In genomic region chr15:27783092-27783491, GRCm38 (mm10) we compare ENCODE assay signal across 8 mouse cellular contexts.
A peak's percentile ranks its signal among the peaks of the same experiment; 100 is the strongest.
DNase-seq lines count a peak whose midpoint lies in the region; ATAC-seq and TF ChIP-seq lines count a peak whose summit lies in the region.

No protein-coding gene starts in this region.

- TF ChIP-seq POLR2A in bone marrow, adult 2 months (IDR thresholded peaks at IDR 0.05; ENCODE audit: borderline replicate concordance, control insufficient read depth, low read depth, low read length): no peak

- H3K4me2 ChIP-seq in heart, embryonic 16.5 days (ENCODE audit: low read depth, low read length): peak overlapping the region; percentile 59
- peak overlapping the region; percentile 41 for H3K4me2 ChIP-seq in liver, embryonic 13.5 days
- H3K4me2 ChIP-seq in stomach, embryonic 15.5 days: peak overlapping the region; percentile 38

- H3K9ac ChIP-seq in heart, embryonic 16.5 days (ENCODE audit: low read length): peak overlapping the region; percentile 69
- no peak overlapping the region for H3K9ac ChIP-seq in liver, embryonic 13.5 days
- H3K9ac ChIP-seq in stomach, embryonic 15.5 days: 0 out of 2 replicates have a peak overlapping the region, but pooled peaks have one; percentile 1

- H3K4me1 ChIP-seq in bone marrow, adult 2 months (ENCODE audit: control insufficient read depth, insufficient read depth, low read length): peaks cover 4% of the 10 kb centered on the region
- H3K4me1 ChIP-seq in heart, embryonic 16.5 days (ENCODE audit: control insufficient read depth, insufficient read depth, low read length): peaks cover 95% of the 10 kb centered on the region
- peaks cover 24% of the 10 kb centered on the region for H3K4me1 ChIP-seq in liver, embryonic 13.5 days (replicated peaks)
- peaks cover 67% of the 10 kb centered on the region for H3K4me1 ChIP-seq in stomach, embryonic 15.5 days

- WGBS in bone marrow, adult 2 months: 2% methylated on average over 8 of the region's 8 CpGs
- 40% methylated on average over 8 of the region's 8 CpGs for WGBS in heart, embryonic 16.5 days
- 21% methylated on average over 8 of the region's 8 CpGs for WGBS in liver, embryonic 13.5 days (ENCODE audit: insufficient replicate concordance)
- WGBS in stomach, embryonic 15.5 days: 50% methylated on average over 8 of the region's 8 CpGs

- H3K9me3 ChIP-seq in heart, embryonic 16.5 days (replicated peaks; ENCODE audit: control insufficient read depth, low read length): no peaks in the 10 kb centered on the region
- H3K9me3 ChIP-seq in liver, embryonic 13.5 days (replicated peaks): no peaks in the 10 kb centered on the region
- no peaks in the 10 kb centered on the region for H3K9me3 ChIP-seq in stomach, embryonic 15.5 days

- no peaks in the 10 kb centered on the region for H3K36me3 ChIP-seq in heart, embryonic 16.5 days (ENCODE audit: control insufficient read depth, insufficient read depth)
- H3K36me3 ChIP-seq in liver, embryonic 13.5 days: no peaks in the 10 kb centered on the region
- no peaks in the 10 kb centered on the region for H3K36me3 ChIP-seq in stomach, embryonic 15.5 days

- H3K27ac ChIP-seq in bone marrow, adult 2 months (ENCODE audit: control insufficient read depth, insufficient read depth, low read depth, low read length, poor library complexity): peak overlapping the region; percentile 58
- H3K27ac ChIP-seq in heart, embryonic 16.5 days (ENCODE audit: low read length): peak overlapping the region; percentile 96
- H3K27ac ChIP-seq in liver, embryonic 13.5 days: peak overlapping the region; percentile 63
- peak overlapping the region; percentile 90 for H3K27ac ChIP-seq in stomach, embryonic 15.5 days

- no peak for ATAC-seq in heart, embryonic 16.5 days (replicated peaks; ENCODE audit: extremely low read depth, insufficient read depth, low FRiP score)
- ATAC-seq in liver, embryonic 13.5 days (ENCODE audit: low read depth): no peak
- no peak for ATAC-seq in stomach, embryonic 15.5 days (ENCODE audit: insufficient read depth, low FRiP score, low read depth)
- ATAC-seq in erythroid progenitor cell, adult 5-6 weeks (replicated peaks; ENCODE audit: low FRiP score, poor library complexity, severe bottlenecking): no peak

- no peaks in the 10 kb centered on the region for H3K27me3 ChIP-seq in heart, embryonic 16.5 days (ENCODE audit: control insufficient read depth, insufficient read depth, low read length)
- no peaks in the 10 kb centered on the region for H3K27me3 ChIP-seq in liver, embryonic 13.5 days
- H3K27me3 ChIP-seq in stomach, embryonic 15.5 days (replicated peaks): no peaks in the 10 kb centered on the region

- DNase-seq in B cell, adult 2 months: peak; percentile 72 to 76
- no peak for DNase-seq in liver, embryonic 13.5 days
- no peak for DNase-seq in adrenal gland, postnatal 10 days
- DNase-seq in gastrocnemius, adult 18-20 months (ENCODE audit: low spot score): no peak

- no peak overlapping the region for H3K4me3 ChIP-seq in bone marrow, adult 2 months (replicated peaks; ENCODE audit: control insufficient read depth, low read depth, low read length)
- H3K4me3 ChIP-seq in heart, embryonic 16.5 days (ENCODE audit: low read length): no peak overlapping the region; the same call in 1 of the 2 replicates
- no peak overlapping the region for H3K4me3 ChIP-seq in liver, embryonic 13.5 days (replicated peaks)
- H3K4me3 ChIP-seq in stomach, embryonic 15.5 days (replicated peaks): no peak overlapping the region

- TF ChIP-seq CTCF in bone marrow, adult 2 months (IDR thresholded peaks at IDR 0.05; ENCODE audit: control insufficient read depth, insufficient read depth, low read length): no peak

Comparison
In these comparisons a context has a peak if more than half of its experiments do, and no peak if none do; other contexts are left out.
1. DNase-seq: peak in B cell, adult 2 months (2 of 2); none in liver, embryonic 13.5 days (single experiment), adrenal gland, postnatal 10 days (single experiment) and gastrocnemius, adult 18-20 months (single experiment).
2. Peak in every context shown above with its lines, with median percentiles within 50 percentile points of each other: H3K27ac ChIP-seq and H3K4me2 ChIP-seq.